Mouse (Mus musculus): Measurements from ENCODE around the gene Sept5.

The Sept5 gene

DNA sequence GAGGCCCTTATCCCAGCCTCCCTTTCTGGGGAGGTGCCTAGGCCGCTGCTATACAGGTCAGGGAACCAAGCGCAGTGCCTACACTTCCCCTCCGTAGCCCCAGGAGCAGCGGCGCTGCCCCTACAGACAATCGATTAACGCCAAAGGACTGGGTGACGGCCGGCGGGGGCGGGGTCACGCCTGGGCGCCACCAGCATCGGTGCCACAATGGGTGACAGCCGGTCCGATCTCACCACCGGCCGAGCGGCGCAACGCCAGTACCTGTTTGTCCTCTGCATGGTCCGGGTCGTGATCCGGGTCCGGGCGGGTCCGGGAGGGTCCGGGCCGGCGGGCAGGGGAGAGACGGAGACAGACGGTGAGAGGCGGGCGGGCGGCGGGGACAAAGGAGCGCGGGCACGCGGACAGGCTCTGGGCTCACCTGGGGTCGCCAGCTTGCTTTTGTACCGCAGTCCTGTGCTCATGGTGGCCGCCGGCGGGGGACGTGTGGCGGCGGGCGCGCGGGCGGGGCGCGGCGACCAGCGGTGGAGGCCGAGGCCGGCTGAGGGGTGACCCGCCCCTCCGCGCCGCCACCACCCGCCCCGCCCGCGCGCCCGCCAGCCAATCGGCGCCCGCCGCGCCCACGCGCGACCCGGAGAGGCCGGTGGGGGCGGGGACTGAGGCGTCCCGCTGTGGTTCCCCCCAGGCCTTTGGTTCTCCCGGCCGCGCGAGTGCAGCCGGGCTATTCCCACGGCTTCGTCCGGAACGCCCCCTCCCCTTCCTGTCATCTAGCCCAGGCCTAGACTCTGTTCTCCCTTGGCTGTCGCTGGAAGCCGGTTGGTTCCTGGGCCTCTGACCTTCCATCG is at the start of gene Sept5:
Gene Sept5 (minus strand): TSS at position 565 of the 842 bp plus-strand sequence.
- peak; percentile 41 for DNase-seq (ENCODE audit: low read depth, low spot score)

DNA sequence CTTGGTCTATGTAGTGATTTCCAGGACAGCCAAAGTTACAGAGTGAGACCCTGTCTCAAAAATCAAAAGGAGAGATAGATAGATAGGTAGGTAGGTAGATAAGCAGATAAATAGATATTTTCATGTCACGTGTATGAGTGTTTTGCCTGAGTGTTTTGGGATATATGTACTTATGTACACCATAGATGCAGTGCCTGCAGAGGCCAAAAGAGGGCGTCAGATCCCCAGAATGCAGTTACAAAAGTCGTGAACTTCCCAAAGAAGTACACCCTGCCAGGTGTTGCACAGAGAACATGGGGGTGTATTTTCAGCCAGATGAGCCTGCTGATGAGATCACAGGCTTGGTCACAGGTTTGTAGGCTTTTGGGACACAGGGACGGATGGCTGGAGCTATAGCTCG is 49.4 kb upstream of the Sept5 start:
- no peak for DNase-seq (ENCODE audit: low read depth, low spot score)

DNA sequence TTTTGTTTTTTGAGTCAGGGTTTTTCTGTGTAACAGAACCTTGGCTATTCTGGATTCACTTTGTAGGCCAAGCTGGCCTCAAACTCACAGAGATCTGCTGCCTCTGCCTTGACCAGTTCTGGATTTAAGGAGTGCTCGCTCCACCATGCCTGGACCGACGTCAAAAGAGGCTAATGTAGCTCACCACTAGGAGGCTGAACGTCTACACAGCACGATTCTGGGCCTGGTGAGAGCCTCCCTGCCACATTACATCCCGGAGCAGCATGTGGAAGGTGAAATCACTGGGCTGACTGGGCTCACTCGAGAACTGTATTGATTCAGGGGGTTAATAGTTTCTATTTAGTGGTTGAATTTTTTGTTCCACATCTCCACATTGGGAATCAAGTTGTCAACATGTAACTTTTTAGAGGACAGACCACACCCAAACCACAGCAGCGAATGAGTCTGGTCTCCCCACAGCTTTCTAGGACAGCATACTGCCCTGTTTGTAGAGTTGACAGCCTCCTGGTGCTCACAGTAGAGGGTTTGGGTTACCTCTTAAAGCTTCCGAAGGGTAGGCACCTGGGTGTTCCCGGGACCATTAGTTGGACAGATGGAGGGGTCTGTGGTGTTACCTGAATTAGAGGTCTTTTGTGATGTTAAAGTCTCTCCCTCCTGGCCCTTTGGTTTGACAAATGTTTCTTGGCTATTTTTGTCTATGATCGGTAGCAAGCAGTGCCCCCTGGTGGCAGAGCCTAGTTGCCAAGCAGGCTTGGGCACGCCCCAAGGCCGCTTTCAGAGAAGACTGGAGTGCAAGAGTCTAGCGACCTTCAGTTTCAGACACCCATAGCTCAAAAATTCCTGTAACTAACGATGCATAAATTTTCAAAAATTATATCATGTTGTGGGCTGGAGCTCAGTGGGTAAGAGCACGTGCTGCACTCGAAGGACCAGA is 48.3 kb upstream of the Sept5 start:
- peak; percentile 45 for DNase-seq (ENCODE audit: low read depth, low spot score)

DNA sequence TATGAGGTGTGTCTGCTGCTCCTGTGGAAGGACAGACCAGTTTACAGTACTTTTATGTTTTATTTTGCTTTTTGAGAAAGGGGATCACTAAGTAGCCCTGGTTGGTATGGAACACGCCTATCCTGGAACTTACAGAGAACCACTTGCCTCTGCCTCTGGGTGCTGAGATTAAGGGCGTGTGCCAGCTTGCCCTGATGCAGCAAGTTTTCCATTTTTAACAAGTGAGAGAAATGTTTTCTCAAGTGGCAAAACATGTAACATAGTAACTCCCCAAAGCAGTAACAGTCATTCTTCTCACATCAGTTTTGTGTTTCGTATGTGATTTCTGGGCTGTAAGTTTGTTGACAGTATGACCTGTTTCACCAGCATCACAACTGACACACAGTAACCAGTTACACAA is 43.3 kb upstream of the Sept5 start:
- DNase-seq (ENCODE audit: low read depth, low spot score) = no peak

DNA sequence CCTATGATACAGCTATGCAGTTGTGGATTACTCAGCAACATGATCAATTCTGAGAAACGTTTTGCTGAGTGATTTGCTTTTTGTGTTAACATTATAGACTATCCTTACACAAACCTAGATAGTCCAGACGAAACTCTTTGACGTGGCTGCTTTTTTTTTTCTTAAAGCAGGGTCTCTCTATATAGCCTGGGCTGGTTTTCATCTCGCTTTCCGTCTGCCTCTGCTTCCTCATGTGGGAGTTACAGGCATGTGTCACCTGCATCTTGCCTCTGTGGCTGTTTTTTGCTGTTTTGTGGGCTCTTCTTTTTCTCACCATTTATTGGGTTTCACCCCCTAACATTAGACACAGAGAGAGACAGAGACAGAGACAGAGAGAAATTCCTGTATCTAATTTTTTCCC is 42.3 kb upstream of the Sept5 start:
- no peak for DNase-seq (ENCODE audit: low read depth, low spot score)

DNA sequence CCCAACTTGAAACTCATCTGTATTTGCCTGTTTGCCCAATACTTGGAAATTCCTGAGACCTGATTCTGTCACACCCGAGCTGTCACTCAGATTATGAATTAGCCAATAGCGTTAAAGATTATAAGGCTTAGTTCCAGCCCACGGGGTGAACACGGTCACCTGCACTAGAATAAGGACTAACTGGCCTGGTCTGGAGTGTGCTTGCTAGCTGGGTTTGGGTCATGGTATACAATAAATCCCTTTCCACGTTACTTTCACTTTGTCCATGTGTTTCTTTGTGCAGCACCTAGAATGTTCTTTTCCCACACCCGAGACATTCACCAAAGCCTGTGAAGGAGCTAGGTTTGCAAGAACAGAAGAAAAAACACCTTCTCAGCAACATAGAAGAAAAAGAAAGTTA is 40.2 kb upstream of the Sept5 start:
- no peak for DNase-seq (ENCODE audit: low read depth, low spot score)

DNA sequence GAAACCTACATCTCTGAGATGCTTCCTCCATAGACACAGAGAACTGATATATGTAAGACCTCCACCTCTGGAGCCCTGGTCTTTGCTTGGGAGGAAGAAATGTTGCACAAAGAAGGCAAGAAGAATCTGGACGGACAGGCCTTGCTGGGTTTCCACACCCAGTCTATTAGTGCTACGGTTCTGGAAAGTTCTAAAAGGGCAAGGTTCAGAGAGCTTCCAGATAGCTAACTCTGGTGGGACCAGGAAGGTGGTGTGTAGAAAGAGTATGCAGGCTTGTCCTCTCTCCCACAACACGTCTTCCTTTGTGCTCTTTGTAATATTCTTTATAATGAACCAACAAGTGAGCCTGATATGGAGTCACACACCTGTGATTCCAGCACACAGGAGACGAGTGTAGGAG is 28.8 kb upstream of the Sept5 start:
- no peak for DNase-seq (ENCODE audit: low read depth, low spot score)

DNA sequence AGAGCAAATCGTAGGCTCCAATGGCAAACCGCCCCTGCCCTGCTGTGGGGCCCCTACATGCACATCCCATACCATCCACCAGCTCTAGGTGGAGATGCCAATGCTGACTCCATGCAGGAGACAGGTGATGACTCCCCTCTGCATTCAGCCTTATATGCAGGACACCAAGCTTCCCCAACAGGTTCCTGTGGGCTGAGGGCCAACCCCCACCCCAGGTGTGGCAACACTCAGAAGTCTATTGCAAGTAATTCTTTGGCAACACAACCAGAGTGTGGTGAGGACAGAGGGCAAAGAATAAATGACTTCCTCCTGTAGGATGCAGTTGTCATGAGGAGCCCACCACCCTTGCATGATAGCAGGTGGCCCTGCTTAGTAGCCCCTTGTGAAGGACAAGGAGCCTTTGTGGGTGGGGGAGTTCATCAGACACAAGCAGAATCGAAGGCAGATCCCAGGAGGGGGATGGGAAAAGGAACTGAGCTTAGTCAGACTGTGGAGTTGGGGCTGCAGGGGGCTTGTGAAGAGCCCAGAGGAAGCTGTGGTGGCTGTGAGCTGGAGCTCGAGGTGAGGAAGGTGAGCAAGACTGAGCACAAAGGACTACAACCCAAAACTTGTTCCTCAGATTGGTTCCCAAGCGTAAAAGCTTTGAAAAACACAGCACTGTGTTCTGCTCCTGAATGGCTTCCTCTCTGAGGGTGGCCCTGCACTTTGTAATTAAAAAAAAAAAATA is 25.8 kb upstream of the Sept5 start:
- no peak for DNase-seq (ENCODE audit: low read depth, low spot score)

DNA sequence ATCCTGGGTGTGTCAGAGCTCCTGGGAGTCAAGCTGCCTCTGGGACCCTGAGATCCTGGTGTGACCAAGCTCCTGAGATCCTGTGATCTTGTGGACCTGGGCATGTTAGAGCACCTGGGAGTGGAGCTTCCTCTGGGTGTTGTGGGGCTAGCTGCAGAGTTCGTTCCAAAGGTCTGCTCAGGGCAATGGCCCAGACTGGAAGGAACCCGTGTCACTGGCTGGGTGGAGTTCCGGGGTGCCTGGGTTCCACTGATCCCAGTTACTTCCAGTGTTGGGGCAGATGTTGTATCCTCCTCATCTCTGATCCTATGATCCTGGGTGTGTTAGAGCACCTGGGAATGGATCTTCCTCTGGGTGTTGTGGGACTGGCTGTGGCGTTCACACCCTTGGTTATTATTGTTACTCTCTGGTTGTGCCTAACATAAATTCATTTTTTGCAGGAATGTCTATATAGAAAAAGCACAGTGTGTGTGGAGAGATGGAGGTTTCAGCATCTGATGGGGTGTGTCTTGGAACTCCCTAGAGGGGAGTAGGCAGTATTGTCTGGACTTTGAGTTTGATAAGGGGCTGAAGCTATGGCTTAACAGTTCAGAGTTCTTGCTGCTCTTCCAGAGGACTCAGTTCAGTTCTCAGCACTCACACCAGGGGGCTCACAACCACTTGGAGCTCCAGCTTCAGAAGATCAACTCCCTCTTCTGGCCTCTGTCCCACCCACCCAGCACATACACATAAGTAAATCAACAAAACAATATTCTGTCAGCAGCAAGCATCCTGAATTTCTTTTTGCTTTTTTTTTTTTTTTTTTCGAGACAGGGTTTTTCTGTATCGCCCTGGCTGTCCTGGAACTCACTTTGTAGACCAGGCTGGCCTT is 23.8 kb upstream of the Sept5 start:
- DNase-seq (ENCODE audit: low read depth, low spot score) = no peak

DNA sequence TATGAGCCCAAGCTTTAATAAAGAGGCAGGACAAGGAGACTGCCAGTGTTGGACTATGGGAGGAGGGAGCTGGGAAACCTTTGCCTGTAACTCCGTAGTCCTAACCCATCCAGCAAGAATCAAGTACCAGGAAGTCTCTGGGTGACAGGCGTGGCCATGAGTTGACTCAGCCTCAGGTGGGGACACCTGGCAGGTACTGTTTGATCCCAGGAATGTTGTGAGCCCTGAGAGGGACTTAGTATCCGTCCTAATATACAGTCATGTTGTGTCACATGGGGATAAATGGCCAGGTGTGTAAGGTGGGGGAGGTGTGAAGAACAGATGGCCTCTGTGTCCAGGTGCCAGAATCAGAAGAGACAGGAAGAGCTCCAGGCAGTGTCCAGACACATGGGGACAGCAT is 19.4 kb upstream of the Sept5 start:
- no peak for DNase-seq (ENCODE audit: low read depth, low spot score)

DNA sequence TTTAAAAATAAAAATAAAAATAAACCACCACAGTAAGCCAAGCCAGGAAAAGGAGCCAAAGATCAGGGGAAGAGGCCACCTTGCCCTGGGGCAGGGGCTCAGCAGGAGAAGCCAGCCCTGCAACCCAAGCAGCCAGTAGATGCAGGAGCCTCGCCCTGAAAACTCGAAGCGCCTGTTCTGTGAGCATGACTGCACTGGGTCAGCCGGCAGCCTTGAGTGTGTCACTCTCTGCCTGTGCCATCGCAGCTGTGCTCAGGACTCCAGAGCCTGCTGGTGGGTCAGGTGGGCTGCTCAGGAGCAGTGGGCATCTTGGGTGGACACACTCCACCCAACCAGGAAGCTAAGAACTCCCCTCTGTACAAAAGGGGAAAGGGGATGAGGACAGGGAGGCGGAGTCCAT is 15.6 kb upstream of the Sept5 start:
- no peak for DNase-seq (ENCODE audit: low read depth, low spot score)

DNA sequence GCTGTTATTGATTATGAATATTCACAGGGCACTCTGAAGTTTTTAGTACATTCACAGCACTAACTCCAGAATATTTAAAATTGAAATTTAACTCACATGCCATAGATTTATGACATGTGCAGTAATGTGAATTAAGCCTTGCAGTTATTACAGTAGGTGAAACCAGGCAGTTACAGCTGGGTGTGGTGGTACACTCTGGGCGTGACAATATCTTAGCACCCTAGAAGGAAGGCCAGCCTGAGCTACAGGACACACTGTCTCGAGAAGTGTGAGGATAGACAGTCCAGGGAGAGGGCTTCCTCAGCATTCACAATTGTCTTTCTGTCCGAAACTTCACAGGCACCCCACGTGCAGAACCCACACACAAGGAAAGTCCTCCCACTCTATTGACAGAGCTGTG is 14.7 kb upstream of the Sept5 start:
- DNase-seq (ENCODE audit: low read depth, low spot score) = no peak

DNA sequence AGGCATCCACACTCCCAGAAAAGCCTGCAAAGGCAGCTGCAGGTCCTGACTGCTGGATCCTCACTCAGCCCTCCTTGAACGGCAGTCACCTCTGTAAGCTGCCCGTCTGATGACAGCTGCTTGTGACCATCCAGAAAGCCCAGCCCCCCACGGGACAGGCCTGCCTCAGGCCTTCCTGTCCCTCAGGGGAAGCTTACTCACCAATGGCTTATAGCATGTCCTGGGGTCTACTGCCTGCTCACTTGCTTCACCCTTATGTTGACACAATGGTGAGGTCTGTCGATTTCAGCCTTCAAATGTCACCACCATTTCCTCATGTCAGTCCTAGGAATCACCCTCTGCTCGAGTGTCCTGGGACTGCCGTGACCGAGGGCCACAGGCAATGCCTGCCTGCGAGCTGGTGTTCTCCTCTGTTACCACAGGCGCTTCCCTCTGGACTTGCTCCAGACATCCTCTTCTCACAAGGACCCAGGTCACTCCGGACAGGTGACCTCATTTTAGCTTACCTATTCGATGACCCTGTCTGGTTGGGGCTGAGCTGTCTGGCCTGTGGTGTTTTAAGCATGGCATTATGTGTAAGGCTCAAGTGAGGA is 13.7 kb upstream of the Sept5 start:
- DNase-seq (ENCODE audit: low read depth, low spot score) = no peak

DNA sequence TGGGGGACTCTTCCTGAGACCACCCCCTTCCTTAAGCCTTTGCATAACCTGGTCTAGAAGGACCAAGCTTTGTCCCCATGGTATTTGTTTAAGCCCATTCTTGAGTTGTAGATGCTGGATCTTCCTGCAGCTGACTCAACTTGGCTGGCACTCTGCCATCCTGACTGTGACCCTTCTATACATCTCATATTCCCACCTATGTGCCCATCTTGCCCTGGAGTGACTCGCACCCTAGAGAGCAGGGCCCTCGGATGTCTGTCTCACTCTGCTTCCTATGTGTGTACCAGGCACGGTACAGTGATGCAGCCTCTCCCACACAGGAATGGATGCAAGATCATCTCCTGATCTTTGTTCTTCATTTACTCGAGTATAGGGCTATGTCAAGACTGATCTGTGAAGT is 13.1 kb upstream of the Sept5 start:
- no peak for DNase-seq (ENCODE audit: low read depth, low spot score)

DNA sequence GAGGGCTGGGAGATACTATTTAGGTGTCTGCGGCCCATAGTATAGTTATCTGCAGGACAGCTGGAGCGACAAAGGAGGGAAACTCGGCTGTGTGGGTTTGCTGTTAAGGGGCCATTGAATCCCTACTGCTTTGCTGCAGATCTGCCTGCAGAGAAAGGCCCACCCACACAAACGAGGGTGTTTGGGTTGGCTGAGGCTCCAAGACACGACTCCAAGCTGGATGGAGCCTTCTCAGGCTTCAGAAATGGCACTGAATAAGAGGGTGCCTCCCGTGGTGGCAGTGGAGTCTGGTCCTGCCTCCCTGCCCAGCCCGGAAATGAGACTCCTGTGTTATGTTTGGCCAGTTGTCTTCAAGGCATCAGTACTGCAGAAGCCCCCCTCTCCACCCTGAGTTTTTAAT is 12.5 kb upstream of the Sept5 start:
- DNase-seq (ENCODE audit: low read depth, low spot score) = no peak

DNA sequence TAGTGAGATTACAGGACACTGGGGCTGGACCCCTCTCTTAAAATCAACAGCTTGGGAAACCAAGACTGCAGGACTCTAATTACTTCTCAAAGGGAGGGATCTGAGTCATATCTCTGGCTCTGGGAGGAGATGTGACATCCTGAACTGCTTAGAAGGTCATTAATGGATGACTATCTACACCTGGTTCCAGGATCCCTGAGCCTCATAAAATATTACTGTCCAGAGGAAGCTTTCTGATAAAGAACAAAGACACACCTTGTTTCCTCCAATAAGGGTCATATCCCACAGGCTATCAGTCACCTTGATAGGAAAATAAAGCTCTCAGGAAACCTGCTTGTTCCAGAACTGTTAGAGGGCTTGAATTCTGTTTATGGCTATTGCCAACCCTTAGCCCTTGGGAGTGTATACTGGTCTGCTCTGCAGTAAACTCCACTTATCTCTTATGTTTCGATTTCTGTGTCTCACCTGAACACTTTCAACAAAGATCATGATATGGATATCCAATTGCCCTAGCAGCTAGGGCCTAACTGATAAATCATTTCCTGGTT is 9.7 kb upstream of the Sept5 start:
- DNase-seq (ENCODE audit: low read depth, low spot score) = no peak

DNA sequence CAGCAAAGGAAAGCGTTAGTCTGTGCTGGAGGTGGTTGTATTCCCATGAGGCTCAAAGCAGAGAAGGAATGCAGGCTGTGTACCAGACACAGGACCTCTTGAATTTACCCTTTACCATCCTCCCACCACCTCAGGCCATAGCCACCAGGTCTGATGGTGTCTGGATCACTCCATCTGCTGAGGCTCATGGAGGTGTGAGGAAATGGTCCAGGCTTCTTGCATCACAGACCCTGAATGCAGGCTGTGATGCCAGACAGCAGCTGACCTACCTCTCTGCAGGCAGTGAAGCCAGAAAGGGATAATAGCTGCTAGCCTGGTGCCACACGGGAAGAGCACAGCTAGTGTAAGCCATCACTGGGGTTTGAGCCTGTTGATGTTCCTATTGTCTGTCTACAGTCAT is 8.6 kb upstream of the Sept5 start:
- no peak for DNase-seq (ENCODE audit: low read depth, low spot score)

DNA sequence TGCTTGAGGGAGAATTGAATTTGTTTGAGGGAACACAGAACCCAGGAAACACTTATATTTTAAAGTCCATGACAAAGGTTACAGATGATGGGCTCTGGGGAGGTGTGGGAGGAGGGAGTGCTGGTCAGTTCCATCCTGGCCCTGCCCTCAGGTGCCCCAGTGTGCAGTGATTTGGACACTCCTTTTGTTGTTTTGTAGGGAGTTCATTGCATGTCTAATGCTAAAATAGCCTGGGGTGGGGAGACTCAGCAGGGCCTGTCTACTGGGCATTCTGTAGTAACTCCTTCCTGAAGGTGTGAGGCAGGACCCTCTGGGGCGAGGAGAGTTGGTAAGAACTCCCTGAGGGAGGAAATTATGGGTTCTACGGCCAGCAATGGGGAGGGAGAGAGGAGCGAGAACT is 7.0 kb upstream of the Sept5 start:
- no peak for DNase-seq (ENCODE audit: low read depth, low spot score)

DNA sequence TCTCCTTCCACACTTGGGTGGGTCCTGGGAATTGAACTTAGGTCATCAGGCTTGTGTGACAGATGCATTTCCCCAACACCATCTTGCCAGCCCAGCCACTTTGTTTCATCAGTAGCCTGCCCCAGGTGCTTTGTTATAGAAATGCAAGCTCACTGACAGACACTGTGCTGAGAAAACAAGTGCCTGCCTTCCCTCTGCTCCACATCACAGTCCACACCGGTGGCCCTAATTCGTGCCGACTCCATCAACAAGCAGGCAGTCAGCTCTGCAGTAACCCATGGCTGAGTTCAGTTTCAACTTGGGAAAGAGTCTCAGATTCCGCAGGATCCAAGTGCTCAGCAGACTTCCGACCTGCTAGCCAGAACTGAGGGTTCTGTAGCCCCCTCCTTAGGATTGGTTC is 6.6 kb upstream of the Sept5 start:
- DNase-seq (ENCODE audit: low read depth, low spot score) = no peak

DNA sequence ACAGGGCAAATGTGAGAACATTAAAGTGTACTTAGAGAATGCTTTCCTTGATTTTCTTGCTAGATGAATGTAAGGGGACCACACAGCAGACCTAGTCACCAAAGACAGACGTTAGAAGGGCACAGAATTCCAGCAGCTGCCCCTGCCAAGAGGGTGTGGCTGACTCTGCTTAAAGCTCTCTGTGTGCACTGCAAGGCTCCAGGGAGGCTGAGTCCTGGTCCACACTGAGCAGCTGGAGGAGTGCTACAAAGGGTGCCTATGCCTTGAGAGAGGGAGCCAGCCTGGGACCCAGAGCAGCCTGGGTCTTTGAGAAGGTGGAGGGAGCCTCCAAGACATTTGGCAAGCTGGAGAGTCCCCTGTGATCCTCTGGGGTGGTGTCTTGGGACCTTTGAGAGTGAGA is 3.6 kb upstream of the Sept5 start:
- DNase-seq (ENCODE audit: low read depth, low spot score) = no peak
